Mouse (Mus musculus) frontal cortex, adult 2 months (tissue): ENCODE results near the gene Mbl2. TPM values are rescaled to one million over a fixed set of nuclear protein-coding genes. Genes with fewer than 3 reads are reported as not detected.

ENCODE experiments used
- polyA plus RNA-seq: library from polyadenylated mRNA; depleted of rRNA; stranded (reverse); fragments of >200 nt; gene quantifications from 2 replicates; pipeline ENCODE4 v1.2.3, GENCODE M21; 2012; rRNA removed

Mbl2 gene
- polyA plus RNA-seq, 1 experiment: not detected

Other genes starting within 250 kb of the Mbl2 start
- gene Trpd52l3, start 229.2 kb upstream of the Mbl2 start, polyA plus RNA-seq: not detected in 2 replicates
- gene Uhrf2, start 202.4 kb upstream of the Mbl2 start, polyA plus RNA-seq: 76.9 and 77.9 TPM in 2 replicates
- 33.1 and 36.5 TPM in 2 replicates for gene Gldc, start 57.5 kb upstream of the Mbl2 start, polyA plus RNA-seq